Mouse (Mus musculus): ENCODE data around the gene Irs2. TPM values are rescaled to one million over a fixed set of nuclear protein-coding genes. Genes with fewer than 3 reads are reported as not detected.

Irs2 gene
- total RNA-seq, 1 experiment, result 13.9 TPM

DNA sequence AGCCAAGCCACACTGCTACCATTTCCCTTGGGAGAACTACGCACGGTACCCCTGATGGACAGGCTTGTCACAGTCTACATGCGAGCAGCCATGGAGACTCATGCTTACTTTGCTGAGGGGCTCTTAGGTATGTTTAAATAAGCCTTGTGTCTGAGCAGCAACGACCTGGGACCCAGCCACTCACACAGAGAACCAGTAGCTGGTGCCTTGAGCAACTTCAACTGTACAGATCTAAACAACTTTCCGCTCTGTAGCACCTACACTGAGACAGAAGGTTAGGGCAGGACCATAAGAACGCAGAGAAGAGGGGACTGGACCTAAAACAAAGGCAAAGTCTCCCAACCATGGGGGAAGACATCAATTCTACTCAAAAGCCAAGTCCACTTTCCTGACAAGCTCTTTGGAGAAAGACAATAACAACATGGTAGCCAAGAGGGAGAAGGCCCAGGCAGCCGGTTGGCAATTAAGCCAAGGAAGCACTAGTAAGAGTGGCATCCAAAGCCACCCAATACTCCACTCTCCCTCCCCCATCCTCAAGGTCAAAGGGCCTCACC lies 4.3 kb downstream of the Irs2 start:
- Histone ChIP-seq H3K9me3 (ENCODE audit: control insufficient read depth, insufficient read depth, low read depth, low read length) (no peaks in the 10 kb centered on the region), H3K4me3 (ENCODE audit: insufficient read depth in 1 of 2, low read depth in 1 of 2, low read length in 2 of 2, poor library complexity in 1 of 2, severe bottlenecking in 1 of 2) (peak overlapping the region; percentile 26 to 51; a peak in 3 of 4 replicates), H3K27ac (ENCODE audit: insufficient read depth, low read depth, low read length, poor library complexity, severe bottlenecking) (no peak overlapping the region), H3K4me1 (ENCODE audit: control insufficient read depth in 2 of 2, insufficient read depth in 2 of 2, low read length in 2 of 2, poor library complexity in 1 of 2) (peaks cover 3 to 36% of the 10 kb centered on the region in 2 experiments), H3K9ac (ENCODE audit: insufficient read depth, low read depth, low read length, poor library complexity, severe bottlenecking) (no peak overlapping the region; the same call in 1 of the 2 replicates), H3K36me3 (ENCODE audit: control insufficient read depth, insufficient read depth, low read length, poor library complexity, severe bottlenecking) (peaks cover 11% of the 10 kb centered on the region; the same call in 1 of the 2 replicates)
- TF ChIP-seq ZNF384 (IDR thresholded peaks at IDR 0.05; ENCODE audit: low read depth, low read length) (no peak), MAFK (IDR thresholded peaks at IDR 0.05; ENCODE audit: insufficient read depth, low read depth, low read length) (no peak), CHD2 (IDR thresholded peaks at IDR 0.05; ENCODE audit: low read depth, low read length) (no peak), ZC3H11A (IDR thresholded peaks at IDR 0.05; ENCODE audit: borderline replicate concordance, low read depth, low read length) (no peak), HCFC1 (IDR thresholded peaks at IDR 0.05; ENCODE audit: borderline replicate concordance, insufficient read depth, low read length) (no peak)
- DNase-seq (ENCODE audit: low read depth, low spot score), result no peak
- in situ Hi-C loops (cut with MboI; ENCODE audit: low sequenced_read_pairs in 2 of 2, unreplicated experiment in 2 of 2), result no loop called here

DNA sequence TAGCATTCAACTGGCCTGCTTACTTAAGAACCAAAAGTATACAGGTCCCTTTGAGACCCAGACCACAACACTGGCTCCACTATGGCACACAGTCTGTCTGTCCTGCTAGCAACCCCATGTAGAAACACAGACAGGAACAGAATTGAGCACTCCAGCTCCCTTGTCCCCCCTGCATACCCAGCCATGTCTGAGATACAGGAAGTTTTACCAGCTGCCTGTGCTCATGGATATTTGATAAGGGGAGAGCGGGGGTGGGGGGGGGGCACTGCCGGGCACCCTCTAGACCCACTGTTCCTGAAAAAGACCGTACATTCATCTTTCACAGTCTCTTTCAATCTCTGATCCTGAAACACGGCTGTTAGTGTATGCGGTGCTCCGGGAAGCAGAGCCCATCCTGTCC lies 5.0 kb downstream of the Irs2 start:
- TF ChIP-seq CHD2 (IDR thresholded peaks at IDR 0.05; ENCODE audit: low read depth, low read length) (no peak), ZNF384 (IDR thresholded peaks at IDR 0.05; ENCODE audit: low read depth, low read length) (no peak), ZC3H11A (IDR thresholded peaks at IDR 0.05; ENCODE audit: borderline replicate concordance, low read depth, low read length) (no peak), MAFK (IDR thresholded peaks at IDR 0.05; ENCODE audit: insufficient read depth, low read depth, low read length) (no peak), HCFC1 (IDR thresholded peaks at IDR 0.05; ENCODE audit: borderline replicate concordance, insufficient read depth, low read length) (no peak)
- H3K4me1 ChIP-seq (ENCODE audit: control insufficient read depth in 2 of 2, insufficient read depth in 2 of 2, low read length in 2 of 2, poor library complexity in 1 of 2), result peaks cover 3 to 36% of the 10 kb centered on the region in 2 experiments
- no peaks in the 10 kb centered on the region for H3K9me3 ChIP-seq (ENCODE audit: control insufficient read depth, insufficient read depth, low read depth, low read length)
- H3K36me3 ChIP-seq (ENCODE audit: control insufficient read depth, insufficient read depth, low read length, poor library complexity, severe bottlenecking), result peaks cover 13% of the 10 kb centered on the region; the same call in 1 of the 2 replicates
- H3K4me3 ChIP-seq (ENCODE audit: insufficient read depth in 1 of 2, low read depth in 1 of 2, low read length in 2 of 2, poor library complexity in 1 of 2, severe bottlenecking in 1 of 2), result no peak overlapping the region
- no peak for DNase-seq (ENCODE audit: low read depth, low spot score)
- no peak overlapping the region; the same call in 1 of the 2 replicates for H3K9ac ChIP-seq (ENCODE audit: insufficient read depth, low read depth, low read length, poor library complexity, severe bottlenecking)
- in situ Hi-C loops (cut with MboI; ENCODE audit: low sequenced_read_pairs in 2 of 2, unreplicated experiment in 2 of 2), result no loop called here
- H3K27ac ChIP-seq (ENCODE audit: insufficient read depth, low read depth, low read length, poor library complexity, severe bottlenecking), result no peak overlapping the region

DNA sequence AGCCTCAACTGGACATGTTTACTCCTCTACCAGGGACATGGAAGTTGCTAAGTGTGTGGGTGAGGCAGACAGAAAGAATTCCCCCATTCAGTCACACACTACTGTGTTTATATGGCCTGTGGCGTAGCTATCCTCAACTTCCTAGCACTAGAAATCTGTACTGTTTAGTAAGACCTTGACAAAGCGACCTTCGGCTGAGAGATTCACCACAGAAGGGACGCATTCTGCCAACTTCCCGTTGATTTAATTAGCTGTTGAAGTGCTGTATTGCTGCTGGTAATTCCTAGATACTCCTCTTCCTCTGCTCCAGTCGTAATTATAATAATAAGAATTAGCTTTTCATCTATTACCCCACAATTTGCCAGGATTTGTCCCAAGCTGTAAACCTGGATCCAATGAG lies 5.4 kb downstream of the Irs2 start:
- Histone ChIP-seq H3K4me3 (ENCODE audit: insufficient read depth in 1 of 2, low read depth in 1 of 2, low read length in 2 of 2, poor library complexity in 1 of 2, severe bottlenecking in 1 of 2) (no peak overlapping the region), H3K9me3 (ENCODE audit: control insufficient read depth, insufficient read depth, low read depth, low read length) (no peaks in the 10 kb centered on the region), H3K36me3 (ENCODE audit: control insufficient read depth, insufficient read depth, low read length, poor library complexity, severe bottlenecking) (peaks cover 15% of the 10 kb centered on the region; the same call in 1 of the 2 replicates), H3K9ac (ENCODE audit: insufficient read depth, low read depth, low read length, poor library complexity, severe bottlenecking) (no peak overlapping the region), H3K4me1 (ENCODE audit: control insufficient read depth in 2 of 2, insufficient read depth in 2 of 2, low read length in 2 of 2, poor library complexity in 1 of 2) (peaks cover 3 to 36% of the 10 kb centered on the region in 2 experiments), H3K27ac (ENCODE audit: insufficient read depth, low read depth, low read length, poor library complexity, severe bottlenecking) (no peak overlapping the region)
- no peak for TF ChIP-seq ZC3H11A (IDR thresholded peaks at IDR 0.05; ENCODE audit: borderline replicate concordance, low read depth, low read length)
- TF ChIP-seq HCFC1 (IDR thresholded peaks at IDR 0.05; ENCODE audit: borderline replicate concordance, insufficient read depth, low read length), result no peak
- TF ChIP-seq ZNF384 (IDR thresholded peaks at IDR 0.05; ENCODE audit: low read depth, low read length), result no peak
- TF ChIP-seq CHD2 (IDR thresholded peaks at IDR 0.05; ENCODE audit: low read depth, low read length), result no peak
- TF ChIP-seq MAFK (IDR thresholded peaks at IDR 0.05; ENCODE audit: insufficient read depth, low read depth, low read length), result no peak
- no peak for DNase-seq (ENCODE audit: low read depth, low spot score)
- in situ Hi-C loops (cut with MboI; ENCODE audit: low sequenced_read_pairs in 2 of 2, unreplicated experiment in 2 of 2), result no loop called here

DNA sequence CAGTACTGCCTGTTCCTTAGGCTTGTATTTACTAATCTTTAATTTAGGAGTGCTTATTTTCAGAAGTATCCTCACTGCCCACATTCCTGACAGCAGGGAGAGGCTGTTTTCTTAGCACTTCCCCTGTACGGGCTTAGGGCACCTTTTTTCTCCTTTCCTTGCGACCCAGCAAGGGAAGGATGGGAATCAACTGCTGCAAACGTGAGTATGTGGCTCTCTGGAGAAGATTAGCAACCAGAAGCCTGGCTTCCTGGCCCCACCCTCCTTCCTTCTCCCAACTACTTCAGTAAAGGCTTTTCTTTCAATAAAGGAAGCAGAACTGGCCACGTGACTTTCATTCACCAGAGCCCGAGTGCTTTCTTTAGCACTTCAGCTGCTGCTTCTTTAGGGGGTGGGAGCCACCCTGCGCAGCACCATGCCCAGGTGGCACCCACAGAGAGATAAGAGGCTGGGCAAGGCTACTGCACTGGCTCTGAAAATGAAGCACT lies 7.2 kb downstream of the Irs2 start:
- DNase-seq (ENCODE audit: low read depth, low spot score), result no peak
- TF ChIP-seq MAFK (IDR thresholded peaks at IDR 0.05; ENCODE audit: insufficient read depth, low read depth, low read length) (no peak), HCFC1 (IDR thresholded peaks at IDR 0.05; ENCODE audit: borderline replicate concordance, insufficient read depth, low read length) (no peak), ZNF384 (IDR thresholded peaks at IDR 0.05; ENCODE audit: low read depth, low read length) (no peak), ZC3H11A (IDR thresholded peaks at IDR 0.05; ENCODE audit: borderline replicate concordance, low read depth, low read length) (no peak), CHD2 (IDR thresholded peaks at IDR 0.05; ENCODE audit: low read depth, low read length) (no peak)

More for the DNA sequence above, 7.2 kb downstream of the Irs2 start:
- no peak overlapping the region for H3K9ac ChIP-seq (ENCODE audit: insufficient read depth, low read depth, low read length, poor library complexity, severe bottlenecking)
- H3K27ac ChIP-seq (ENCODE audit: insufficient read depth, low read depth, low read length, poor library complexity, severe bottlenecking), result no peak overlapping the region
- peaks cover 3 to 30% of the 10 kb centered on the region in 2 experiments for H3K4me1 ChIP-seq (ENCODE audit: control insufficient read depth in 2 of 2, insufficient read depth in 2 of 2, low read length in 2 of 2, poor library complexity in 1 of 2)
- H3K36me3 ChIP-seq (ENCODE audit: control insufficient read depth, insufficient read depth, low read length, poor library complexity, severe bottlenecking), result peaks cover 8% of the 10 kb centered on the region; the same call in 1 of the 2 replicates
- in situ Hi-C loops (cut with MboI; ENCODE audit: low sequenced_read_pairs in 2 of 2, unreplicated experiment in 2 of 2), result no loop called here
- no peak overlapping the region for H3K4me3 ChIP-seq (ENCODE audit: insufficient read depth in 1 of 2, low read depth in 1 of 2, low read length in 2 of 2, poor library complexity in 1 of 2, severe bottlenecking in 1 of 2)
- no peaks in the 10 kb centered on the region for H3K9me3 ChIP-seq (ENCODE audit: control insufficient read depth, insufficient read depth, low read depth, low read length)
